Mouse (Mus musculus): ENCODE data around the gene Als2.

DNA sequence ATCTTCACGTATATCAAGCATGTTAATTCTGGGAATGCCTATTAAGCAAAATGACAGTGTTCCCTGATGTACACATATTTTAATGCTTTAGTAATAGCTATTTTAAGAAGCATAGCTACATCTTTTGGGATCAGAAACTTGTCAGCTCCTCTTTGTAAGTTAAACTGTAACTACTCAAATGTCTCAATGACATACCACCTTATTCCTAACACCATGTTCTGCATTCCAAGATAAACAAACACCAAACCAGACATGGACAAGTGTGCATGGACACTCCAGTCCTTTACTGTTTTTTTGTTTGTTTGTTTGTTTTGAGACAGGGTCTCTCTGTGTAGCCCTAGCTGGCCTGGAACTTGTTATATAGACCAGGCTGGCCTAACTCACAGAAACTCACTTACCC is 28.7 kb downstream of the Als2 start:
- TF ChIP-seq CTCF (IDR thresholded peaks at IDR 0.05; ENCODE audit: control insufficient read depth, insufficient read depth, insufficient read length): no peak
- TF ChIP-seq MAX (IDR thresholded peaks at IDR 0.05): no peak
